Mouse (Mus musculus): Measurements from ENCODE around the gene Epas1.

Epas1 gene

DNA sequence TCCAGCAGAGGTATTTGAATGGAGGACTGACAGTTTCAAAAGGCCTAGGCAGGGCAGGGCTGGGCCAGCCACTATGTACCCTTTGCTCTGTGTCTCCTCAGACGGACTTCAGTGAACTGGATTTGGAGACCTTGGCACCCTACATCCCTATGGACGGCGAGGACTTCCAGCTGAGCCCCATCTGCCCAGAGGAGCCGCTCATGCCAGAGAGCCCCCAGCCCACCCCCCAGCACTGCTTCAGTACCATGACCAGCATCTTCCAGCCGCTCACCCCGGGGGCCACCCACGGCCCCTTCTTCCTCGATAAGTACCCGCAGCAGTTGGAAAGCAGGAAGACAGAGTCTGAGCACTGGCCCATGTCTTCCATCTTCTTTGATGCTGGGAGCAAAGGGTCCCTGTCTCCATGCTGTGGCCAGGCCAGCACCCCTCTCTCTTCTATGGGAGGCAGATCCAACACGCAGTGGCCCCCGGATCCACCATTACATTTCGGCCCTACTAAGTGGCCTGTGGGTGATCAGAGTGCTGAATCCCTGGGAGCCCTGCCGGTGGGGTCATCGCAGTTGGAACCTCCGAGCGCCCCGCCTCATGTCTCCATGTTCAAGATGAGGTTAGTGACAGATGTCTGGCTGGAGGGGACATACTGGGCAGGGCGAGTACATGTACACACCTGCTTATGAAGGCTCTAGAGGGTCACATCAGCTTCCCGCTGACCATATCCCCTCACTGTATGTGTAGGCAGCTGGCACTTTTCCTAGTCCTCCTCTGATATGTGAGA is 74.1 kb downstream of the Epas1 start:
- DNase-seq (ENCODE audit: low spot score) = no peak

DNA sequence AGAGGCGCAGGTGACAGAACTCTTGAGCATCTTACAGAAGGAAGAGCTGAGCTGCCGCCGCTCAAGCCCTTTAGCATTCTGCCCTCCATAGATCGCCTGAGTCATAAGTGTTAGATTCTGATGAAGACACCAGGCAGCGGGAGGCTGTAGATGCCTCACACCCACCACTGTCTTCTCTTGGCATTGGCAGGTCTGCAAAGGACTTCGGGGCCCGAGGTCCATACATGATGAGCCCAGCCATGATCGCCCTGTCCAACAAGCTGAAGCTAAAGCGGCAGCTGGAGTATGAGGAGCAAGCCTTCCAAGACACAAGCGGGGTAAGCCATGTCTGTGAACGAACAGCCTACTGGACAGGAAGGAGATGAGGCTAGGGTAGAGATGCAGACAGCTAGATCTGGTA is 75.0 kb downstream of the Epas1 start:
- DNase-seq (ENCODE audit: low spot score) = no peak

DNA sequence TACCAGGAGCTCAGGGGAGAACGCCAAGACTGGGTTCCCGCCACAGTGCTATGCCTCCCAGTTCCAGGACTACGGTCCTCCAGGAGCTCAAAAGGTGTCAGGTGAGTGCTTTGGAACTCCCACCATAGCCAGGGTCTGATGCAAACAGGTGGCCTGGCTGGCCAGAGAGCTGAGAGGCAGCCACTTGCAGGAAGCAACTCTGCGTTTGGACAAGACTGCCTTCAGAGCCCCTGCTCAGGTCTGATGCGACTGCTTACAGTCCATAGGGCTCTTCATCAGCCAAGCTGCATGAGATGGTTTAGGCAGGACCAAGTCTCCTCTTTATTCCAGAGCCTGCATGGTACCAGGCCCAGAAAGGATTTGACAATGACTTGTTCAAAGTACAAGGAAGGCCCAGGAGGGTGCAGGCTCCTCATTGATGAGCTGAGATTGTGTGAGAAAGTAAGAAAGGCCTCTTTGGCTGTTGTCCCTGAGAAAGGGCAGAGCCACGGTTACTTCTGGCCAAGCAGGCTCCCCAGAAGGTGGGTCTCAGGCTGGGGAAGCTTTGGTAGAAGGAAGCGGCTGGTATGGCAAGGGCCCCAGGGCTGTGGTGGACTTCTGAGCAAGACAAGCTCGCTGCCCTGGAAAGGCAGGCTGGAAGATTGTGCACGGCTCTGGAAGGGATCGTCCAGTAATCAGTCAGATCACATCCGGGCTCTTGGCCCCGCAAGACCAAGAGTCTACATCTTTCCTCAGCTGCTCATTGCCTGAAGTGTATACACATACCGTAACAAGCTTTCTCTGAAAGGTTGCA is 76.1 kb downstream of the Epas1 start:
- no peak for DNase-seq (ENCODE audit: low spot score)

DNA sequence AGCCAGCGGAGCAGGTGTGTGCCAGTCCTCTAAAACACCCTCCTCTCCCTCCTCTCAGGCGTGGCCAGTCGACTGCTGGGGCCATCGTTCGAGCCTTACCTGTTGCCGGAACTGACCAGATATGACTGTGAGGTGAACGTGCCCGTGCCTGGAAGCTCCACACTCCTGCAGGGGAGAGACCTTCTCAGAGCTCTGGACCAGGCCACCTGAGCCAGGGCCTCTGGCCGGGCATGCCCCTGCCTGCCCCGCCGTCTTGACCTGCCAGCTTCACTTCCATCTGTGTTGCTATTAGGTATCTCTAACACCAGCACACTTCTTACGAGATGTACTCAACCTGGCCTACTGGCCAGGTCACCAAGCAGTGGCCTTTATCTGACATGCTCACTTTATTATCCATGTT is 77.4 kb downstream of the Epas1 start:
- peak; percentile 11 for DNase-seq (ENCODE audit: low spot score)

- DNase-seq (ENCODE audit: low spot score) = peak; percentile 30
Measured at GRCm38 (mm10) chr17:86832562-86833327, 79.2 kb downstream of the Epas1 start.

- no peak for DNase-seq (ENCODE audit: low spot score)
Measured at GRCm38 (mm10) chr17:86833945-86834344, 80.4 kb downstream of the Epas1 start.

- DNase-seq (ENCODE audit: low spot score) = no peak
Measured at GRCm38 (mm10) chr17:86839308-86839707, 85.8 kb downstream of the Epas1 start.

DNA sequence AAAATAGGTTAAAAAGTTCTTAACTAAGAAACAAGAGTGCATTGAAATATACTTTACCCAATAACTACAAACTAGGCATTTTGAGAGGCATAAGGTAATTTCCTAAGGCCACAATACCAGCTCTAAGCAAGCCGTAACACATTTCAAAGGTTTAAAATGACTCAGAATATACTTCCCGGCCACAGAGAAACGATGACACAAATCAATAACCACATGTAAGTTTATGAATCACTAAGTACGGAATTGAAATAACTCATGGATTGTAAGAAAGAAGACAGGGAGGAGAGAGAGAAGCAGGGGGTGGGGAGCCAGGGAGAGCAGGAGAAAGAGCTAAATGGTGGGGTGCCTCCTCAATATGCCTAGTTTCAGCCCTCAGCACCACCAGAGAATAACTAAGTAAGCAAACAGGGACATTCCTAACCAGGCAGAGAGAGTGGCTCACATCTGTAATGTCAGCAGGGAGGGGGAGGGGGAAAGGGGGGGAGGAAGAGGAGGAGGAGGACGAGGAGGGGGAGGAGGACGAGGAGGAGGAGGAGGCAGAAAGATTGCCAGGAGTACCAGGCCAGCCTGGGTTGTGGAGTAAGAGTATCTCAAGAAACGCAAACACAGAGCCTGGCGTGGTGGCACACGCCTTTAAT is 97.3 kb downstream of the Epas1 start:
- DNase-seq (ENCODE audit: low spot score) = no peak

GRCm38 (mm10) chr17:86851782-86852181 is 98.3 kb downstream of the Epas1 start:
- no peak for DNase-seq (ENCODE audit: low spot score)

GRCm38 (mm10) chr17:86852591-86853031 is 99.1 kb downstream of the Epas1 start:
- DNase-seq (ENCODE audit: low spot score) = no peak

DNA sequence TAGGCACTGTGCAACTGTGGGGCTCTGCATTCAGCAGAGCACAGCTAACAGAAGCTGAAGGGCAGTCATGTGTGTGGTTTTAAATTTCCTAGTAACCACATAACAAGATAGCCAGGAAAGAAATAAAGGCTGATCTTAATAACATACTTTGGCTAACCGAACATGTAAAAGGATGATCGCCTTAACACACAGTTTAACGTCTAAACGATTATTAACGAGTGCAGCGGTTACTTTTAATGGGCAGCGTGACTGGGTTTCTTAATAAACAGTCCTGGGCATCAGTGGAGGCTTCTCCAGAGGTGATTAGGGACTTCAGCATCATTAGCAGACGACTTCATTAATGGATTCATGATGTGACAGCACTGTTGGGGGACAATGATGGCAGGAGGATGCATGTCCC is 117.1 kb downstream of the Epas1 start:
- no peak for DNase-seq (ENCODE audit: low spot score)

GRCm38 (mm10) chr17:86872643-86873042 is 119.1 kb downstream of the Epas1 start:
- no peak for DNase-seq (ENCODE audit: low spot score)

- no peak for DNase-seq (ENCODE audit: low spot score)
Measured at GRCm38 (mm10) chr17:86876940-86877339, 123.4 kb downstream of the Epas1 start.

DNA sequence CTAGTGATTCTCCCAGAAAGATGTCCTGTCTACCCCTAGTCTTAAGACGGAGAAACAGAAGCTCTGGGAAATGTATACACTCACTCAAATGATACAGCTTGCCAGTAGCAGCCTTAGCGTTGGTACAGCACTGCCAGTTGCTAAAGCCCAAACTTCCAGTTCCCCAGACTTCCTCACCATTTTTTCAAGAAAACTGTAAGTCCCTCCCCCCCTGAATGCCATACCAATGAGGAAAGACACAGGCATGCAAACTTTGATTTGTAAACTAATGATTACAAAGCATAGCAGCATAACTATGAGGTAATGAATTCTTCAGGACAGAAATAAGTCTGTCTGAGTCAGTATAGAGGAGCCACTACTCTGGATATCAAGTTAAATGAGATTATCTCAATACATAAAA is 124.2 kb downstream of the Epas1 start:
- DNase-seq (ENCODE audit: low spot score) = no peak

GRCm38 (mm10) chr17:86880056-86880455 is 126.6 kb downstream of the Epas1 start:
- DNase-seq (ENCODE audit: low spot score) = no peak

GRCm38 (mm10) chr17:86880461-86881044 is 127.1 kb downstream of the Epas1 start:
- DNase-seq (ENCODE audit: low spot score) = no peak

Data from urinary bladder, postnatal 25 days (tissue).